Mouse (Mus musculus) C2C12 (cell line): ENCODE data around the gene Ung.

Experiments
- CTCF ChIP-seq: IDR thresholded peaks from one replicate; pipeline ENCODE4 v1.5.1; 2011; ENCODE audit not compliant: control insufficient read depth, insufficient read depth, insufficient read length
- MYOG ChIP-seq: IDR thresholded peaks from one replicate; pipeline ENCODE4 v1.6.1; 2011; ENCODE audit not compliant: control insufficient read depth, insufficient read length; ENCODE audit errors: extremely low read depth
- USF1 ChIP-seq: IDR thresholded peaks from one replicate; pipeline ENCODE4 v1.6.1; 2011; ENCODE audit warnings: low read depth, mild to moderate bottlenecking, control low read depth, moderate library complexity

DNA sequence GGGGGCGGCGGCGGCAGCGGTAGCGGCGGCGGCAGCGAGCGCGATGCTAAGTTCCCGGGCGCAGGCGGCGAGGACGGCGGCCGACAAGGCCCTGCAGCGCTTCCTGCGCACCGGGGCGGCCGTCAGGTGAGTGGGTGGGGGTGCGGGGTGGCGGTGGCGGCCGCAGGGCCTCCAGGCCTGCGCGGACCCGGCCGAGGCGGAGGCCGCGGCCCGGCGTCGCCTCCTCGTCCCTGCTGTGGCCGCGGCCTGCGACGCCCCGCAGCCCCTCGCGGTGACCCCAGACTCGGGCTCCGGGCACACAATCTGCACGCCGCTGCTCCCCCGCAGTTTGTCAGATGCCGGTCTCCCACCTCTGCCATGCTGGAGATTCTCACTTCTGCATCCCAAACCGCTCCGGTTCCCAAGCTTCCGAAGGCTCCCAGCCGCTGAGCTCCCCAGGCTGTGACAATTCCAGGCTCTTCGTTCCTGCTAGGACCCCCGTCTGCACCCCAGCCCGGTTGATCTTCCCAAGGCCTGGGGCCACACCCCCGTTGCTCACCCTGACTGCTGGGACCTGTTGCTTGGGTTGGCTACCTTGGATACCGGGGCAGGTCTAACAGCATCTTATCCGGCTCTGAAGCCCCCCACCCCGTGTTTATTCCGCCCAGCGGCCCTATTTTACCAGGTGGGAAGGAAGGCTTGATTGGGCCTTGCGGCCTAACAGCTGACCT is 29.6 kb upstream of the Ung start:
- TF ChIP-seq USF1 (no peak), CTCF (no peak), MYOG (no peak)
